Mouse (Mus musculus) hindbrain, embryonic 14.5 days (tissue): Measurements from ENCODE around the gene Chp1. TPM values are rescaled to one million over a fixed set of nuclear protein-coding genes. Genes with fewer than 3 reads are reported as not detected.
A peak's percentile ranks its signal among the peaks of the same experiment; 100 is the strongest.
"Not testable (repeated sequence)": the region's sequence is repeated elsewhere in the genome, so short reads cannot be mapped to it uniquely, and the experiment has no call there.

Experiments used
- ATAC-seq: fragments of 200-750 bp; cut with Nextera tagmentation; 2 replicates; pipeline ENCODE4 v1.8.0; 2017; ENCODE audit warnings: moderate number of reproducible peaks, mild to moderate bottlenecking, moderate TSS enrichment, moderate library complexity; ENCODE audit not compliant: low FRiP score
- DNase-seq: peaks from one replicate; pipeline ENCODE4 v3.0.0-alpha.2; 2015; ENCODE audit warnings: low spot score
- H3K27ac ChIP-seq: fragments of 300-500 bp; sonication (generic); 2 replicates; pipeline ENCODE4 v1.5.1; 2014; ENCODE audit warnings: mild to moderate bottlenecking, moderate library complexity
- H3K27me3 ChIP-seq: fragments of 300-500 bp; sonication (generic); 2 replicates; pipeline ENCODE4 v1.6.1; 2014; ENCODE audit warnings: mild to moderate bottlenecking, low read length, mixed read lengths; ENCODE audit not compliant: control insufficient read depth, insufficient read depth
- H3K36me3 ChIP-seq: fragments of 300-500 bp; sonication (generic); replicated peaks from 2 replicates; pipeline ENCODE4 v1.6.1; 2014; ENCODE audit not compliant: control insufficient read depth, insufficient read depth
- H3K4me1 ChIP-seq: fragments of 300-500 bp; sonication (generic); replicated peaks from 2 replicates; pipeline ENCODE4 v1.6.1; 2014; ENCODE audit warnings: antibody characterized with exemption, low read length, mixed read lengths; ENCODE audit not compliant: control insufficient read depth, insufficient read depth
- H3K4me2 ChIP-seq: fragments of 300-500 bp; sonication (generic); replicated peaks from 2 replicates; pipeline ENCODE4 v1.6.1; 2014; ENCODE audit warnings: mild to moderate bottlenecking, moderate library complexity
- H3K4me3 ChIP-seq: fragments of 300-500 bp; sonication (generic); replicated peaks from 2 replicates; pipeline ENCODE4 v1.5.1; 2014; ENCODE audit warnings: mild to moderate bottlenecking, low read length
- H3K9ac ChIP-seq: fragments of 300-500 bp; sonication (generic); 2 replicates; pipeline ENCODE4 v1.6.1; 2014
- H3K9me3 ChIP-seq: fragments of 300-500 bp; sonication (generic); 2 replicates; pipeline ENCODE4 v1.6.1; 2016; ENCODE audit warnings: low read length; ENCODE audit not compliant: control insufficient read depth
- WGBS: fragments of 180-500 bp; shearing (Covaris S2); extraction: QIAGEN DNeasy Blood & Tissue Kit; methylation state at CpG from one replicate; pipeline ENCODE4 v1.1.7; 2014; 5-methylcytosine and 5-hydroxymethylcytosine counted together
- polyA plus RNA-seq: library from polyadenylated mRNA; unstranded; fragments of >200 nt; fragmentation: Nextera tagmentation; extraction: Ambion mirVana; gene quantifications from 2 replicates; pipeline ENCODE4 v1.2.1, GENCODE M21; 2014

Gene Chp1
- polyA plus RNA-seq, 1 experiment from 2014 or later: 58.5 TPM

- H3K36me3 ChIP-seq: peaks cover 22% of the 10 kb centered on the region
- 14% methylated on average over 4 of the region's 4 CpGs for WGBS
- ATAC-seq: no peak
These were observed 39.9 kb downstream of the Chp1 start for GRCm38 (mm10) chr2:119587383-119587782.

GRCm38 (mm10) chr2:119591247-119591646 is 43.8 kb downstream of the Chp1 start:
- no peaks in the 10 kb centered on the region for H3K27me3 ChIP-seq
- peaks cover 7% of the 10 kb centered on the region for H3K36me3 ChIP-seq
- WGBS: 92% methylated on average over 3 of the region's 3 CpGs
- ATAC-seq: no peak
- H3K27ac ChIP-seq: no peak overlapping the region
- H3K4me1 ChIP-seq: peaks cover 19% of the 10 kb centered on the region
- DNase-seq: no peak
- H3K4me3 ChIP-seq: no peak overlapping the region
- no peak overlapping the region for H3K9ac ChIP-seq
- no peak overlapping the region for H3K4me2 ChIP-seq
- no peaks in the 10 kb centered on the region for H3K9me3 ChIP-seq

More at GRCm38 (mm10) chr2:119587383-119587782, 39.9 kb downstream of the Chp1 start:
- no peaks in the 10 kb centered on the region for H3K27me3 ChIP-seq
- H3K9me3 ChIP-seq: no peaks in the 10 kb centered on the region
- H3K4me1 ChIP-seq: no peaks in the 10 kb centered on the region
- peak; percentile 39 for DNase-seq
- H3K4me3 ChIP-seq: no peak overlapping the region
- no peak overlapping the region for H3K9ac ChIP-seq
- H3K27ac ChIP-seq: no peak overlapping the region
- no peak overlapping the region for H3K4me2 ChIP-seq

- ATAC-seq: peak; percentile 19; the same call in 1 of the 2 replicates
These were observed 46.2 kb downstream of the Chp1 start for GRCm38 (mm10) chr2:119593765-119594112.

GRCm38 (mm10) chr2:119594113-119594981 is 46.9 kb downstream of the Chp1 start:
- Histone ChIP-seq H3K4me3 (peak overlapping the region; percentile 93), H3K4me1 (peaks cover 19% of the 10 kb centered on the region), H3K27me3 (no peaks in the 10 kb centered on the region), H3K36me3 (peaks cover 36% of the 10 kb centered on the region), H3K9ac (peak overlapping the region; percentile 89), H3K27ac (peak overlapping the region; percentile 87), H3K4me2 (peak overlapping the region; percentile 61), H3K9me3 (no peaks in the 10 kb centered on the region)
- ATAC-seq (peak; percentile 99), DNase-seq (peak; percentile 99)
- WGBS: under 1% methylated on average over 61 of the region's 61 CpGs

More at GRCm38 (mm10) chr2:119593765-119594112, 46.2 kb downstream of the Chp1 start:
- H3K4me3 ChIP-seq: peak overlapping the region; percentile 93
- DNase-seq: no peak
- H3K27me3 ChIP-seq: no peaks in the 10 kb centered on the region
- H3K4me2 ChIP-seq: peak overlapping the region; percentile 61
- WGBS: 8% methylated on average over 7 of the region's 7 CpGs
- H3K27ac ChIP-seq: peak overlapping the region; percentile 76
- H3K4me1 ChIP-seq: peaks cover 19% of the 10 kb centered on the region
- no peaks in the 10 kb centered on the region for H3K9me3 ChIP-seq
- H3K9ac ChIP-seq: peak overlapping the region; percentile 89
- H3K36me3 ChIP-seq: peaks cover 30% of the 10 kb centered on the region

DNA sequence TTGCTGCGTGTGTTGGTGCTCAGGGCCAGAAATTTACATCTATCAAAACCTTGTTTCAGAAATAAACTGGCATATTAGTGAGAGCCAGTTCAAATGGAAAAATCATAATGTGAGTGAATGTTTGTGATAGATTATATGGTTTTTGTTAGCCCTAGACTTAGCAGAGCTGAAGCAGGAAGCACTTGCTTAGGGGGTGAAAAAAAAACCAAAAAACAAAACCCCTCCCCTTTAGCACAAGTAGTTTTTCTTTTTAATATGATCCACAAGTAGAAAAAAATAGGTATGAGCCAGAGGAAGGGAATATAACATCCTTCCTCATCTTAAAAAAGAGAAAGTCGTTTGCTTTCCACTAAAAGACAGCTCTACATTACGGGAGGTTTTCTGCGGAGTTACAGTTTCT is 47.8 kb downstream of the Chp1 start:
- Histone ChIP-seq H3K4me1 (peaks cover 19% of the 10 kb centered on the region), H3K27ac (no peak overlapping the region), H3K9me3 (no peaks in the 10 kb centered on the region), H3K9ac (peak overlapping the region; percentile 89), H3K36me3 (peaks cover 46% of the 10 kb centered on the region), H3K4me3 (peak overlapping the region; percentile 93), H3K4me2 (peak overlapping the region; percentile 61), H3K27me3 (no peaks in the 10 kb centered on the region)
- WGBS: 54% methylated on average over 4 of the region's 4 CpGs
- DNase-seq (no peak), ATAC-seq (no peak)

- Histone ChIP-seq H3K4me2 (no peak overlapping the region), H3K27me3 (no peaks in the 10 kb centered on the region), H3K4me1 (peaks cover 24% of the 10 kb centered on the region), H3K9ac (no peak overlapping the region), H3K9me3 (no peaks in the 10 kb centered on the region), H3K27ac (no peak overlapping the region), H3K4me3 (no peak overlapping the region), H3K36me3 (peaks cover 55% of the 10 kb centered on the region)
- no peak for DNase-seq
- no peak for ATAC-seq
- WGBS: 89% methylated on average over 8 of the region's 8 CpGs
These were observed 49.4 kb downstream of the Chp1 start for GRCm38 (mm10) chr2:119596781-119597330.

DNA sequence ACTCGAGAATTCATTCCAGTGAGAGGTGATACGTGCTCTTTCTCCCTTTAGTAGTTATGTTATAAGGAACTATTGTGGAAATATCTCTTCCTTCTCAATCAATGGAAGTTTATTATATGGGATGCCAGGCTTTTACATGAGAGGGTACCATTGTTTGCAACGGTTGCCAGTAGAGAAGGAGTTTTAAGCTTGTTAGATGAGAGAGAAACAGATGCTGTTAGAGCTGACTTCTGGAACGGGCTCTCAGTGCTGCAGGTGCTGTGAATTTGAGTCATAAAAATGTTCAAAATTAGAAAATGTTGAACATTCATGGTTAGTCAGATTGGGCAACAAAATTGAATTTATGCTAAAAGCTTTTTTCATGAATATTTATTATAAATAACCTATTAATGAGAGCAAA is 53.5 kb downstream of the Chp1 start:
- 0 out of 2 replicates have a peak, but pooled peaks cover 5% of the 10 kb centered on the region for H3K4me1 ChIP-seq
- no peak overlapping the region for H3K4me2 ChIP-seq
- no peaks in the 10 kb centered on the region for H3K27me3 ChIP-seq
- H3K9ac ChIP-seq: no peak overlapping the region
- H3K9me3 ChIP-seq: no peaks in the 10 kb centered on the region
- H3K36me3 ChIP-seq: peaks cover 91% of the 10 kb centered on the region
- ATAC-seq (no peak), DNase-seq (no peak)
- H3K27ac ChIP-seq: no peak overlapping the region
- 88% methylated on average over 4 of the region's 4 CpGs for WGBS
- no peak overlapping the region for H3K4me3 ChIP-seq

- not testable (repeated sequence) for H3K4me2 ChIP-seq, DNase-seq, H3K4me1 ChIP-seq, H3K9ac ChIP-seq, H3K4me3 ChIP-seq, H3K27ac ChIP-seq, H3K27me3 ChIP-seq, ATAC-seq, H3K9me3 ChIP-seq
- H3K36me3 ChIP-seq: peaks cover 92% of the 10 kb centered on the region
- 61% methylated on average over 3 of the region's 3 CpGs for WGBS
These were observed 54.1 kb downstream of the Chp1 start for GRCm38 (mm10) chr2:119601575-119601974.

DNA sequence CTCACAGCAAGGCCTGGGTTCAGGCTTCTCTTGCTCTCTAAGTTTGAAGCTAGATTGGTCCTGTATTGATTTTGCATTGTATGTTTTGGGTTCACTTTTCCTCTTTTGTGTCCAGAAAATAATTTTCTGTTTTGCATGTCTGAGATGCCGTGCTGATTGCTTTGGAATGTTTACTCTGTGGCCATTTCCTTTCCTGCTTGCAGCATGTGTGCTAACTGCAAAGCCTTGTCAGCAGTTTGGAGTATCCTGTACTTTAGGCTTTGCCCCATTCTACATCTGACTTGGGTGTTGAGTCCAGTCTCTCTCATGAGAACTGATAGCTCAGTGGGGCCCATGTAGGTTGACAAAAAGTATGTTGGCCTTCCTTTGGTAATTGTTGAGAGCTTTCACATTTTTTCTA is 55.0 kb downstream of the Chp1 start:
- H3K4me1 ChIP-seq: 0 out of 2 replicates have a peak, but pooled peaks cover 5% of the 10 kb centered on the region
- ATAC-seq: no peak
- H3K36me3 ChIP-seq: peaks cover 92% of the 10 kb centered on the region
- no peaks in the 10 kb centered on the region for H3K27me3 ChIP-seq
- H3K4me3 ChIP-seq: no peak overlapping the region
- H3K27ac ChIP-seq: no peak overlapping the region
- no peak overlapping the region for H3K4me2 ChIP-seq
- H3K9ac ChIP-seq: no peak overlapping the region
- H3K9me3 ChIP-seq: no peaks in the 10 kb centered on the region
- DNase-seq: no peak
- WGBS: 88% methylated on average over 1 of the region's 1 CpGs
